Mouse (Mus musculus) heart, embryonic 10.5 days (tissue): ENCODE results near the gene Olfr1417. TPM values are rescaled to one million over a fixed set of nuclear protein-coding genes. Genes with fewer than 3 reads are reported as not detected.

ENCODE experiments used
- polyA plus RNA-seq: library from polyadenylated mRNA; unstranded; fragments of >200 nt; fragmentation: Nextera tagmentation; extraction: Ambion mirVana; gene quantifications from 2 replicates; pipeline ENCODE4 v1.2.1, GENCODE M21; 2016

The Olfr1417 gene
- polyA plus RNA-seq, 1 experiment from 2014 or later = not detected

Other genes with a start within 250 kb of the Olfr1417 start
- gene Ms4a6d, start 234.4 kb downstream of the Olfr1417 start, polyA plus RNA-seq = 0.41 and 0.48 TPM in 2 replicates
- 0.16 and 0.31 TPM in 2 replicates for gene Ms4a2, start 215.5 kb downstream of the Olfr1417 start, polyA plus RNA-seq
- not detected in 2 replicates for gene Ms4a3, start 198.4 kb downstream of the Olfr1417 start, polyA plus RNA-seq
- gene Oosp2, start 178.7 kb downstream of the Olfr1417 start, polyA plus RNA-seq = not detected in 2 replicates
- gene Oosp1, start 148.1 kb downstream of the Olfr1417 start, polyA plus RNA-seq = not detected in 2 replicates
- gene Oosp3, start 142.2 kb downstream of the Olfr1417 start, polyA plus RNA-seq = not detected in 2 replicates
- gene Gif, start 91.7 kb downstream of the Olfr1417 start, polyA plus RNA-seq = not detected in 2 replicates
- 73.0 and 74.7 TPM in 2 replicates for gene Mrpl16, start 68.8 kb downstream of the Olfr1417 start, polyA plus RNA-seq
- gene Stx3, start 19.8 kb downstream of the Olfr1417 start, polyA plus RNA-seq = 7.5 and 11.6 TPM in 2 replicates
- not detected in 2 replicates for gene Olfr1418, start 21.8 kb upstream of the Olfr1417 start, polyA plus RNA-seq
- gene Olfr1419, start 35.9 kb upstream of the Olfr1417 start, polyA plus RNA-seq = not detected in 2 replicates
- 0.06 and 0.11 TPM in 2 replicates for gene Olfr1420, start 47.3 kb upstream of the Olfr1417 start, polyA plus RNA-seq
- gene Patl1, start 73.2 kb upstream of the Olfr1417 start, polyA plus RNA-seq = 19.8 and 20.6 TPM in 2 replicates
- gene Osbp, start 126.7 kb upstream of the Olfr1417 start, polyA plus RNA-seq = 4.7 and 5.8 TPM in 2 replicates
- 0.05 TPM in 1 of 2 replicates, not detected in the other for gene Olfr1423, start 202.1 kb upstream of the Olfr1417 start, polyA plus RNA-seq
- gene Olfr1424, start 223.5 kb upstream of the Olfr1417 start, polyA plus RNA-seq = not detected in 2 replicates
- not detected in 2 replicates for gene Olfr1425, start 238.5 kb upstream of the Olfr1417 start, polyA plus RNA-seq